Mouse (Mus musculus) kidney, postnatal 4 days (tissue): ENCODE data around the gene Olfr482.

Experiments
- DNase-seq, 2 experiments: peaks; one replicate each; pipeline ENCODE4 v3.0.0; 2021; ENCODE audit warnings: mixed read lengths in 2 of 2

The Olfr482 gene

GRCm38 (mm10) chr7:108097486-108097885 is at the start of gene Olfr482:
Olfr482 (minus strand) TSS chr7:108097586.
- DNase-seq = no peak

DNA sequence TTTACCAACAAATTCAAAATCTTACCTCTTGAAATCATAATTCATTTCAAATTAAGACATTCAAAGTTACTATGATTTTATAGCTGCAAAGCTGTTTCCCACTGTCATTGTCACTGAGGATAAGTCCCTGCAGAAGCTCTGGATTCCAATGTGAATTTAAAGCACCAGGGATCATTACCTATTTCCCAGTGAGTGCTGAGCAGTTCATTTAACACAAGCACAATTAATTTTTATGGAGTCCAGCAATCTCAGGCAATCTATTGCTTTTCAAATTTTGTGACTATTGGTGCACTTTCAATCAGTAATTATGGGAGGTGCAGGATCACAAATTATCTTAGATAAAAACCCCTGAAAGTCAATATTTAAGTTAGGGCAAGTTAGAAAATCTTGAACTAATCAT is 30.0 kb upstream of the Olfr482 start, which contains the start of gene Olfr484:
Olfr484 (minus strand) TSS at position 101 of the 400 bp plus-strand sequence.
- no peak for DNase-seq

- DNase-seq = no peak
Observed at GRCm38 (mm10) chr7:108121416-108121815, 24.0 kb upstream of the Olfr482 start.

GRCm38 (mm10) chr7:108120681-108121080 is 23.3 kb upstream of the Olfr482 start:
- DNase-seq = no peak

- no peak for DNase-seq
Observed at GRCm38 (mm10) chr7:108100549-108100948, 3.2 kb upstream of the Olfr482 start, which contains the start of gene Olfr483. Olfr483 (plus strand) TSS chr7:108100849.

DNA sequence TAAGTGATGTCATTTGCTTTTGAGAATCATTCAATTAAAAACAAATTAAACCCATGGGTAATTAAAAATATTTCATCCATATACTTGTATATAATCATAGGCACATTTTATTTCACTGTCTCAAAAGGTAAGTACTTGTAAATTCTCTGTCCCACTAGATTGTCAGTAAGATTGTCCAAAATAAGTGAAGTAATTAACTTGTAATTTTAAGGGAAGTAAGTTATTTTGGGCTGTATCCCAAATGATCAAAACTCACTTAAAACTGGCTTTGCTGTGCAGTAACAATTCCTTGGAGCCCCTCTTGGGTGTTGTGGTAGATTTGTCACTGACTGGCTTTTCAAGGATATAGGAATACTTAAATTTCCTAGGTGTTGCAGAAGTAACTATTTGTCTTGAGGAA is 17.8 kb downstream of the Olfr482 start, which contains the start of gene Olfr481:
Olfr481 (plus strand) TSS at position 301 of the 400 bp plus-strand sequence.
- DNase-seq = no peak

- no peak for DNase-seq
Observed at GRCm38 (mm10) chr7:108067246-108067645, 30.1 kb downstream of the Olfr482 start, which contains the start of gene Olfr480. Olfr480 (minus strand) TSS chr7:108067346.

DNA sequence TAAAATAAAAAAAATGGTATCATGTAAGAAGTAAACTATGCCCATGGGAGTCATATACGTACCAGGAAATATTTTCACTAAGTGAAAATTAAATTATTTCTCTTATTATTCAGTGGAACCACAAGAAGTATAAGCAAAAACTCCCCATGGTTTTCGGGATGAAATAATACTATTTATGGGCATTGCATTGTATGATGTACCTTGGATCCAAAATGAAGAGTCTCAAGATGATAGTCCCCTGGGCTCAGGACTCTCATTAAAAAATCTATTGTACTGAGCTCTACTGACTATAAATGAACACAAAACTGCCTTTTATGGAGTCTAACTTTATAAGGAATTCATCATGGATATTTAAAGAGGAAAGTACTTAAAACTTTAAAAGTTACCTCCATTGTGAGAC is 47.0 kb downstream of the Olfr482 start, which contains the start of gene Olfr479:
Olfr479 (plus strand) TSS at position 301 of the 400 bp plus-strand sequence.
- no peak for DNase-seq
